Mouse (Mus musculus) bone marrow macrophage, adult 2 months (primary cell): ENCODE data around the gene Rassf1.

Experiments used
- CTCF ChIP-seq: IDR thresholded peaks from 2 replicates; pipeline ENCODE4 v1.5.1; 2012; ENCODE audit warnings: low read depth, mild to moderate bottlenecking, low read length, moderate library complexity
- POLR2A ChIP-seq: IDR thresholded peaks from 2 replicates; pipeline ENCODE4 v1.6.1; 2012; ENCODE audit warnings: mild to moderate bottlenecking, low read depth, low read length, borderline replicate concordance

GRCm38 (mm10) chr9:107566041-107566709 lies 14.8 kb downstream of the Rassf1 start:
- TF ChIP-seq CTCF = peak; percentile 66
- TF ChIP-seq POLR2A = no peak
